Mouse (Mus musculus): ENCODE measurements at regions not wholly inside any gene's neighbourhood (a gene's known extent, or its start where the extent isn't known, plus 50 kb on each side); places are given as distances from the start of the nearest gene placed in this dataset.
A peak's percentile ranks its signal among the peaks of the same experiment; 100 is the strongest.

GRCm38 (mm10) chr2:11365371-11365770 lies 188.5 kb downstream of the Pfkfb3 start:
- ATAC-seq (replicated peaks; ENCODE audit: low FRiP score, low TSS enrichment, poor library complexity, severe bottlenecking): no peak

DNA sequence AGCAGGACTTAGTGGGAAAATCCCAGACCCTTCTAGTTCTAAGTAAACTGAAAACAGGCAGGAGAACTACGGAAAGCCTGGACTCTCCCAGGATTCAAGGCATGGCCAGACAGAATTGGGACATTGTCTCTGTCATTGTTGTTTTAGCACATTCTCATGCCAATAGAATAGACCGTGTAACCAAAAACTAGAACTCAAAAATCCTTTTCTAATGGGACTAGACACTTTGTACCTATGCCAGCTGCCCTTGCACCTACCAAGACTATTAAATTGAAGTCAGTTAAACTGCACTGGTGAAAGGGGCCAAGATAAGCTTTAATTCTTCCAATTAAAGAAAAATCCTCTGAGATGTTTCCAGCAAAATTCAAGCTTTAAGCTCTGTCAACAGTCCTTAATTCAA lies 189.8 kb downstream of the Pfkfb3 start:
- no peak for ATAC-seq (replicated peaks; ENCODE audit: low FRiP score, low TSS enrichment, poor library complexity, severe bottlenecking)

GRCm38 (mm10) chr2:11363061-11363464 lies 190.8 kb downstream of the Pfkfb3 start:
- ATAC-seq (replicated peaks; ENCODE audit: low FRiP score, low TSS enrichment, poor library complexity, severe bottlenecking): no peak

- no peak for ATAC-seq (replicated peaks; ENCODE audit: low FRiP score, low TSS enrichment, poor library complexity, severe bottlenecking)
Observed at GRCm38 (mm10) chr2:11362205-11362994, 190.5 kb downstream of the Prkcq start.

DNA sequence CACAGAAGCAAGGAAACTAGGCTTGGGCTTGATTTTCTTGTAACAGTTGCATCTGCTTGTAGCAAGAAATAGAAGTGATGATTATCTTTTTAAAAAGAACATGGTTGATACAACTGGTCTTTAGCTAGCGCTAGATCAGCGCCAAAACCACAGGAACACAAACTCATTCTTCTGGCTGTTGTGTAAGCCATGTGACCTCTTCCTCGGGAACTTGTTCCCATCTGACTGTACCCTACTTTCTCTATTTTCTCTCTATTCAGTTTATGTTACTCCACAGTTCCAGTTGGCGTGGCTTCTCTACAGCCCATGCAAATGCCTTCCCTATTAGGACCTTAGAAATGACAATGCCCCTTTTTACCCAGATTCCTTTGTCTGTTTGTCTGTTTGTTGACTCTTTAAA lies 187.4 kb downstream of the Prkcq start:
- no peak for ATAC-seq (replicated peaks; ENCODE audit: low FRiP score, low TSS enrichment, poor library complexity, severe bottlenecking)

DNA sequence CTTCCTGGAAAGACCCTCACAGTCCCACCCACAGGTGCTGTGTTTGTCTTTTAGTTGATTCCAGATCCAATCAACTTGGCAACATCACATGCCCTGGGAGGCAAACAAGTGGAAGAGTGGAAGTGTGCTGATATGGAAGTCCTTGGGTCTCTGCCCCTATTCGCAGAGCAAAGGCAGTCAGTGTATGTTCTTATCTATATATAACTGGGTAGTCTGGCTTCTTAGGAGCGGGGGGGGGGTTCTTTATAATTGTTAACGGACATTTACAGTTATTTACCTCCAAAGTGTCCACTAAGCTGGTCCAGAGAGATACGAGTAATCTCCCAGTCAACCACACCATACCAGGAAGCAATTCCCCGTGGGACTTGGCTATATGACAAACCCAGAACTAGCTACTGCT lies 184.8 kb downstream of the Prkcq start:
- ATAC-seq (replicated peaks; ENCODE audit: low FRiP score, low TSS enrichment, poor library complexity, severe bottlenecking): peak; percentile 93

- ATAC-seq (replicated peaks; ENCODE audit: low FRiP score, low TSS enrichment, poor library complexity, severe bottlenecking): no peak
Observed at GRCm38 (mm10) chr2:11355594-11355993, 183.7 kb downstream of the Prkcq start.

Measured in megakaryocyte-erythroid progenitor cell, adult 5-6 weeks (primary cell).